Mouse (Mus musculus): Measurements from ENCODE around the gene Oma1.

GRCm38 (mm10) chr4:103346058-103346457, 32.4 kb downstream of the Oma1 start:
- TF ChIP-seq CTCF (IDR thresholded peaks at IDR 0.05; ENCODE audit: borderline replicate concordance, insufficient read depth, low read length) (no peak), POLR2A (IDR thresholded peaks at IDR 0.05; ENCODE audit: low read depth, low read length) (no peak)

Measured in embryonic fibroblast, embryonic 13.5 days (primary cell).